Mouse (Mus musculus) gastrocnemius, postnatal 4 days (tissue): ENCODE measurements around the gene Fgfr2. TPM values are rescaled to one million over a fixed set of nuclear protein-coding genes. Genes with fewer than 3 reads are reported as not detected.
"Not testable (repeated sequence)": the region's sequence is repeated elsewhere in the genome, so short reads cannot be mapped to it uniquely, and the experiment has no call there.

Source experiments
- DNase-seq, 2 experiments: peaks; one replicate each; pipeline ENCODE4 v3.0.0; 2021 to 2022; ENCODE audit warnings: low spot score in 2 of 2, mixed read lengths in 2 of 2
- total RNA-seq, 2 experiments: library from RNA; stranded (reverse); gene quantifications; 2 replicates each; pipeline ENCODE4 v1.2.3; 2021

Fgfr2 gene
- total RNA-seq, 2 experiments from 2014 or later: 6.5 to 8.0 TPM

GRCm38 (mm10) chr7:130540176-130540575 lies 2583.0 kb downstream of the Fgfr2 start:
- DNase-seq: no peak

GRCm38 (mm10) chr7:130537068-130537467 lies 2586.1 kb downstream of the Fgfr2 start:
- no peak for DNase-seq

GRCm38 (mm10) chr7:130535174-130535573 lies 2588.0 kb downstream of the Fgfr2 start:
- no peak for DNase-seq

- DNase-seq: peak; percentile 69 to 84
Measured at GRCm38 (mm10) chr7:130533316-130534260, 2589.6 kb downstream of the Fgfr2 start.

- not testable (repeated sequence) for DNase-seq
Measured at GRCm38 (mm10) chr7:130531138-130531537, 2592.0 kb downstream of the Fgfr2 start.

- no peak for DNase-seq
Measured at GRCm38 (mm10) chr7:130527306-130527705, 2595.8 kb downstream of the Fgfr2 start.

GRCm38 (mm10) chr7:130523451-130523850 lies 2599.7 kb downstream of the Fgfr2 start:
- DNase-seq: no peak

- no peak for DNase-seq
Measured at GRCm38 (mm10) chr7:130520812-130521422, 2602.2 kb downstream of the Fgfr2 start.

- no peak for DNase-seq
Measured at GRCm38 (mm10) chr7:130520049-130520425, 2603.1 kb downstream of the Fgfr2 start, which contains the start of gene Ate1. Gene Ate1, minus strand, starts transcription at chr7:130520369.

- DNase-seq: peak; percentile 99 to 100
Measured at GRCm38 (mm10) chr7:130519096-130520048, 2603.8 kb downstream of the Fgfr2 start.

GRCm38 (mm10) chr7:130518213-130519095 lies 2604.7 kb downstream of the Fgfr2 start:
- DNase-seq: no peak

- DNase-seq: no peak
Measured at GRCm38 (mm10) chr7:130510243-130510642, 2612.9 kb downstream of the Fgfr2 start.

GRCm38 (mm10) chr7:130503006-130503405 lies 2620.1 kb downstream of the Fgfr2 start:
- DNase-seq: no peak

- DNase-seq: no peak
Measured at GRCm38 (mm10) chr7:130501499-130501898, 2621.7 kb downstream of the Fgfr2 start.

GRCm38 (mm10) chr7:130493346-130493745 lies 2629.8 kb downstream of the Fgfr2 start:
- no peak for DNase-seq

GRCm38 (mm10) chr7:130492026-130492425 lies 2631.1 kb downstream of the Fgfr2 start:
- no peak for DNase-seq

- not testable (repeated sequence) for DNase-seq
Measured at GRCm38 (mm10) chr7:130479003-130479402, 2644.1 kb downstream of the Fgfr2 start.

- peak in 1 of 2 experiments; percentile 16 for DNase-seq
Measured at GRCm38 (mm10) chr7:130475970-130476369, 2647.2 kb downstream of the Fgfr2 start.

GRCm38 (mm10) chr7:130473881-130474280 lies 2649.3 kb downstream of the Fgfr2 start:
- DNase-seq: no peak

- no peak for DNase-seq
Measured at GRCm38 (mm10) chr7:130472683-130473082, 2650.5 kb downstream of the Fgfr2 start.
